Mouse (Mus musculus): Measurements from ENCODE around the gene Arpp21. TPM values are rescaled to one million over a fixed set of nuclear protein-coding genes. Genes with fewer than 3 reads are reported as not detected.
A peak's percentile ranks its signal among the peaks of the same experiment; 100 is the strongest.

Arpp21 gene
- polyA plus RNA-seq, 1 experiment from 2014 or later = 61.8 TPM

DNA sequence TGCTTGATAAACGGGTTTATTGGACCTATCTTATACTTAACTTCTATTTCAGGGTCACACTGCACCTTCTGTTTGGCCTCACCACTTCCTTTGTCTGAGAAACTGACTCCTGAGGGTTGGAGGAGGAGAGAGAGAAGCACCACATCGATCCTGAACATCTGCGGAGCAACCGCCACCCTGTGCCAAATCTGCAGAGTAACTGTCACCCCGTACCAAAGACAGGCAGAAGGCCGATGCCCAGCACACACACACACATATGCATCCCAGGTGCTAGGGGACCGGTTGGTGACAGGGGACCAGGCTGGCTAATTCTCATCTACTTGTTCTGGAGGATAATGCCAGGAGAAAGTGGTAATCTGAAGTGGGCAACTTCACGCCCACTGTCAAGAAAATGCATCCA lies 16.4 kb downstream of the Arpp21 start:
- Histone ChIP-seq H3K9ac (ENCODE audit: low read depth, low read length) (no peak overlapping the region), H3K27me3 (replicated peaks; ENCODE audit: control insufficient read depth, insufficient read depth, low read length) (no peaks in the 10 kb centered on the region), H3K36me3 (ENCODE audit: control insufficient read depth, insufficient read depth, low read length) (no peaks in the 10 kb centered on the region), H3K4me2 (ENCODE audit: low read length) (no peak overlapping the region), H3K4me3 (ENCODE audit: low read length) (no peak overlapping the region), H3K9me3 (ENCODE audit: control insufficient read depth, low read length) (no peaks in the 10 kb centered on the region), H3K27ac (ENCODE audit: low read depth, low read length) (no peak overlapping the region), H3K4me1 (ENCODE audit: control insufficient read depth, insufficient read depth, low read depth, low read length) (peaks cover 2% of the 10 kb centered on the region)
- 78% methylated on average over 8 of the region's 8 CpGs for WGBS
- ATAC-seq = no peak

DNA sequence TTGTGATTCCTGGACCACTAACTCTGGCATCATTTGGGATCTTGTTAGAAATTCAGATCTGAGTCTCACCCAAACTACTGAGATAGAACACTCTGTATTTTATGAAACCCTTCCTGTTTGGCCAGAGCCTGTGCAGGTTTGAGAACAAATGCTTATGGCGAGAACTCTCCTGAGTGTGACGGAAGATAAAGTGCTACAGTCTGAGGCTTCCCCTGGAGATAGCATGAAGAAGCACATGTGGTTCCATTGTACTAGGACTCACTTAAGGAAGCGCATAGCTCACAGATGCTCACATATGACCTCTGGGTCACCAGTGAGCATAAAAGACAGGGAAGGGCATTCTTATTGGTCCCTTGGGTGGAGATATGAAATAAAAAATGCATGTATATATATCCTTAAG lies 17.5 kb downstream of the Arpp21 start:
- 68% methylated on average over 3 of the region's 3 CpGs for WGBS

DNA sequence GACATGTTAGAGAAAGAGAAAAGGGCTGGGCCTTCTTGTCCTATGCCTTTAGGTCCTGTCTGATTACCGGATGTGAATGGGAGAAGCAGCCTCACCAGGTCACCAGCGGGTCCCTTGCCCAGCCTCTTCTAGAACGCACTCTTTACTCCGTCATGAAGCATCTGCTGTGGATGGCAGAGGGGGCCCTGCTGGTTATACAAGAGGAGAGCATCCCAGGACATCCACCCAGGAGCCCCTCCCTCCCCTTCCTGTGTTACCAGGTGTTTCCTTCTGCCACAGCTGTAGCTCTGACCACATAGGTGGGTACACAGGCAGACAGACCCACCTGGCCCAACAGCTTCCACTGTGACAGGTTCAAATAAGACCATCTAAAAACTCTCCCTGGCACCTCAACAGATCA lies 18.6 kb downstream of the Arpp21 start:
- Histone ChIP-seq H3K27ac (ENCODE audit: low read depth, low read length) (no peak overlapping the region), H3K9me3 (ENCODE audit: control insufficient read depth, low read length) (no peaks in the 10 kb centered on the region), H3K9ac (ENCODE audit: low read depth, low read length) (no peak overlapping the region), H3K4me1 (ENCODE audit: control insufficient read depth, insufficient read depth, low read depth, low read length) (peaks cover 2% of the 10 kb centered on the region), H3K4me2 (ENCODE audit: low read length) (no peak overlapping the region), H3K36me3 (ENCODE audit: control insufficient read depth, insufficient read depth, low read length) (no peaks in the 10 kb centered on the region), H3K27me3 (replicated peaks; ENCODE audit: control insufficient read depth, insufficient read depth, low read length) (no peaks in the 10 kb centered on the region), H3K4me3 (ENCODE audit: low read length) (no peak overlapping the region)
- no peak for ATAC-seq
- WGBS = 77% methylated on average over 4 of the region's 4 CpGs

More for the DNA sequence above, 17.5 kb downstream of the Arpp21 start:
- Histone ChIP-seq H3K4me3 (ENCODE audit: low read length) (no peak overlapping the region), H3K36me3 (ENCODE audit: control insufficient read depth, insufficient read depth, low read length) (no peaks in the 10 kb centered on the region), H3K27ac (ENCODE audit: low read depth, low read length) (no peak overlapping the region), H3K27me3 (replicated peaks; ENCODE audit: control insufficient read depth, insufficient read depth, low read length) (no peaks in the 10 kb centered on the region), H3K9me3 (ENCODE audit: control insufficient read depth, low read length) (no peaks in the 10 kb centered on the region), H3K4me1 (ENCODE audit: control insufficient read depth, insufficient read depth, low read depth, low read length) (peaks cover 2% of the 10 kb centered on the region), H3K9ac (ENCODE audit: low read depth, low read length) (no peak overlapping the region), H3K4me2 (ENCODE audit: low read length) (no peak overlapping the region)
- ATAC-seq = no peak

DNA sequence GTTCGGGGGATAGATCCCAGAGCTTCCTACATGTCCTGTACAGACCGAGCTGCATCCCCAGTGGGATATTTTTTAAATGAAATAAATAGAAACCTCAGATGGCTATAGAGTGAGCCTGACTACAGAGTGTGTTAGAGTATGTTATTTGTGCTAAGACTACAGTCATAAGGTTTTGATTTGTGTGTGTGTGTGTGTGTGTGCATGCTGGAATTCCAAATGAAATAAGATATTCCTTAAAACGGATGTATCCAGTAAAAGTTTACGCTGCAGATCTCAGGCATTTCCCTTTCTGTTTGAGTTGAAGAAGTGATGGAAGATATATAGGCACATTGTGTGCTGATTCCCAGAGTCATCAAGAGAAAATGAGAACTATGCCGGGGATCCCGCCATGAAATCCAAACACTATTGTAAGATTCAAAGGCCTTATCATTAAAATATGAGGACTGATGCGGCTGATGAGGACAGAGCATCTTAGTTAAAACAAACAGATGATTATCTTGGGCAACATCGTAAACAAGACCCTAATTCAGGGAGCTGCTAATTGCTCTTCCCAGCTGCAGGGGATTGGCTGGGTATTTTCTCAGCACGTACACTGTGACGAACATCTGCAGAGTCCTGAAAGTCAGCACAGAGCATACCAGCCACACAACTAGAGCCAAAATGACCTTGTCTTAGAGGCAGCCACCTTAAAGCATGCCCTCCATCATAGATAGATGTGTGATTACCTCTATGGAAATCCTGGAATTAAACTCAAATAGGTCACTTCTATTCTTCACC lies 20.5 kb downstream of the Arpp21 start:
- ATAC-seq = no peak
- H3K9me3 ChIP-seq (ENCODE audit: control insufficient read depth, low read length) = no peaks in the 10 kb centered on the region
- H3K4me3 ChIP-seq (ENCODE audit: low read length) = no peak overlapping the region
- H3K4me1 ChIP-seq (ENCODE audit: control insufficient read depth, insufficient read depth, low read depth, low read length) = peaks cover 2% of the 10 kb centered on the region; the same call in 1 of the 2 replicates
- H3K36me3 ChIP-seq (ENCODE audit: control insufficient read depth, insufficient read depth, low read length) = no peaks in the 10 kb centered on the region
- H3K9ac ChIP-seq (ENCODE audit: low read depth, low read length) = no peak overlapping the region
- H3K27me3 ChIP-seq (replicated peaks; ENCODE audit: control insufficient read depth, insufficient read depth, low read length) = no peaks in the 10 kb centered on the region
- no peak overlapping the region for H3K4me2 ChIP-seq (ENCODE audit: low read length)
- 71% methylated on average over 10 of the region's 10 CpGs for WGBS
- no peak overlapping the region for H3K27ac ChIP-seq (ENCODE audit: low read depth, low read length)

DNA sequence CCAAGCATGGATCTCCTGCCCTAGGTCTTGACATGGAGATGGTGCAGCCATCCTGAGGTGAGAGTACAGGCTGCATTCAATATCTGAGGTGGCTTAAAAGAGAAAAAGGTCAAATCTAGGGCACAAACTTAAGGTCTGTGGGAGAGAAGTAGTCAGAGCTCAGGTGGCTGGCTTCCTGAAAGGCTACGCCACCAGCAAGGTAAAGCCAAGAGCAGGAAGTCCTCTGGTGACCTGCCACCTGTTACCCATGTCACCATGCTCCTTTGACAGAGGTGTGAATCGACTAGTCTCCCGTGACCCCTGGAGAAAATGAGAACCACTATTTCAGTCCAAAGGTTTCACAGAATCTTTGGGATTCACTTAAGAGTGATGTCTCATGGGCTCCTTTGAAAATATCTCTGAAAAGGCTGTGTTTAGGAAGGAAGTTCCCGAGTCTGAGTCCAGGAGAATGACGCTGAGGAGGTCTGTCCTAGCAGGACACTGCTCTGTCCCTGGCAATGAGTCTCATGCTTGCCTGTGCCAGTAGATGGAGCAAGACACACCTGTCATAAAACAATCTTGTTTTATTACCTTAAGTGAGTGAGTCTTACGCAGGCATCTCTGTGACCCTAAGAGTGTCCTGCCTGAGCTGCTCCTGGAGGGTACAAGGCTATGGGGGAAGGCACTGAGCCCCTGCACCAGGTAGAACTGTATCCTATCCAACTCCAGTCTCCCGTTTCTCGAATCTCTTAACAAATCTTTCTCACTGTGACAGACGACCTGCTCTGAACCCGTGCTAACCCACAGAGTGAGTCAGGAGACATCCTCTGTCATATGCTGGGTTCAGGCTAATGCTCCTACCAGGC lies 22.1 kb downstream of the Arpp21 start:
- Histone ChIP-seq H3K4me2 (ENCODE audit: low read length) (no peak overlapping the region), H3K36me3 (ENCODE audit: control insufficient read depth, insufficient read depth, low read length) (no peaks in the 10 kb centered on the region), H3K9me3 (ENCODE audit: control insufficient read depth, low read length) (no peaks in the 10 kb centered on the region), H3K4me3 (ENCODE audit: low read length) (no peak overlapping the region), H3K9ac (ENCODE audit: low read depth, low read length) (no peak overlapping the region), H3K4me1 (ENCODE audit: control insufficient read depth, insufficient read depth, low read depth, low read length) (peaks cover 2% of the 10 kb centered on the region; the same call in 1 of the 2 replicates), H3K27ac (ENCODE audit: low read depth, low read length) (no peak overlapping the region), H3K27me3 (replicated peaks; ENCODE audit: control insufficient read depth, insufficient read depth, low read length) (no peaks in the 10 kb centered on the region)
- no peak for ATAC-seq
- WGBS = 69% methylated on average over 10 of the region's 10 CpGs

DNA sequence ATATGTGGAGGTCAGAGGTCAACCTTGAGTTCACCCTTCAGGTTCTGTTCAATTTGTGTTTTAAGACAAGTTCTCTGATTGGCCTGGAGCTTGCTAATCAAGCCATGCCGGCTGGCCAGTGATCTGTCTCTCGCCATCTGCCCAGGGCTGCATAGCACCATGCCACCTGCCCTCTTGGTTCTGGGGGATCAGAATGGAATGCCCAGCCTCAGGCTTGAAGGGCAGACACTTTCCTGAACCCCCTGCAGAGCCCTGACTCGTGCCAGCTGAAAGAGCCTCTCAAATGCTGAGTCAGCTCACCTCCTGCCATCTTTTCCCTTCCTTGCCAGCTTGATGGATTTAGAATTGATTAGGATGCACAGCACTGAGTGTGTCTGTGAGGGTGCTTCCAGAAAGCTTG lies 25.9 kb downstream of the Arpp21 start:
- Histone ChIP-seq H3K4me3 (ENCODE audit: low read length) (no peak overlapping the region), H3K27me3 (replicated peaks; ENCODE audit: control insufficient read depth, insufficient read depth, low read length) (no peaks in the 10 kb centered on the region), H3K9ac (ENCODE audit: low read depth, low read length) (no peak overlapping the region), H3K4me1 (ENCODE audit: control insufficient read depth, insufficient read depth, low read depth, low read length) (peaks cover 4% of the 10 kb centered on the region), H3K27ac (ENCODE audit: low read depth, low read length) (no peak overlapping the region), H3K4me2 (ENCODE audit: low read length) (no peak overlapping the region), H3K9me3 (ENCODE audit: control insufficient read depth, low read length) (no peaks in the 10 kb centered on the region), H3K36me3 (ENCODE audit: control insufficient read depth, insufficient read depth, low read length) (no peaks in the 10 kb centered on the region)
- ATAC-seq = no peak
- 40% methylated on average over 3 of the region's 3 CpGs for WGBS

DNA sequence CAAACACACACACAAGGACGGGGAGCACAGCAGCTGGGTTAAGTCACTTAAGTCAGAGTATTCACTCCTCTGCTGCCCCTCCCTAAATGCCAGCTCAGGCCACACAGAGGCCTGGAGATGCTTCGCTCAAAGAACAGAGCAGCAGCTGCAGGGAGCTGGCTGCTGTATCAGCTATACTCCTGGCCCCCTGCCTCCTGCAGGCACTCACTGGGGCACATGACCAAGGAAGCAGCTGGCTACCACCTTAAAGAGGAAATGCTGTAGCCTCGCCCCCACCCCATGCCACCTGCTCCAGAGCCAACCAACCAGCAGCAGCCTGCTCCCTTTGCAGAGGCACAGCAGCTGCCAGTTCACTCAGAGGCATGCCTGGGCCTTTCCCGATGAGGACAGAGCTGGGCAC lies 28.0 kb downstream of the Arpp21 start:
- Histone ChIP-seq H3K36me3 (ENCODE audit: control insufficient read depth, insufficient read depth, low read length) (no peaks in the 10 kb centered on the region), H3K4me2 (ENCODE audit: low read length) (no peak overlapping the region), H3K4me3 (ENCODE audit: low read length) (no peak overlapping the region), H3K4me1 (ENCODE audit: control insufficient read depth, insufficient read depth, low read depth, low read length) (peaks cover 4% of the 10 kb centered on the region), H3K9ac (ENCODE audit: low read depth, low read length) (no peak overlapping the region), H3K9me3 (ENCODE audit: control insufficient read depth, low read length) (no peaks in the 10 kb centered on the region), H3K27me3 (replicated peaks; ENCODE audit: control insufficient read depth, insufficient read depth, low read length) (no peaks in the 10 kb centered on the region), H3K27ac (ENCODE audit: low read depth, low read length) (peak overlapping the region; percentile 52)
- 8% methylated on average over 4 of the region's 4 CpGs for WGBS
- peak; percentile 94 for ATAC-seq

DNA sequence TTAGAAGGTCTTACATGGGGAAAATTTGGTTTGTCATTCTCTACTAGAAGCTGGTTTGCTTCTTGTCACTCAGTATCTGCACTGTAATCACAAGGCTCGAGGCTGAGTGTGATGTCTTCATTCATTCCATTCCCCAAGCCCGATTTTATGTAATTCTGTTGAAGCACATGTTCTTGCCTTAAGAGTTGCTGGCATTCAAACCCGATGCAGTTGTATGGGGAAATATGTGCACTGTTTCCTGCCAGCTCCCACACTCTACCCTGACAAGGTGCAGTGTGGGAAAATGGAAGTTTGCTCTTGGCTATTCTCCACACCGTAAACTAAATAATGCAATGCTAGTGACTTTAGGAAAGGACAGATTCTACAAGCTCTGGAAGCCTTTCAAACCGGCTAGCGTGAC lies 37.4 kb downstream of the Arpp21 start:
- Histone ChIP-seq H3K9me3 (ENCODE audit: control insufficient read depth, low read length) (no peaks in the 10 kb centered on the region), H3K9ac (ENCODE audit: low read depth, low read length) (no peak overlapping the region), H3K27me3 (replicated peaks; ENCODE audit: control insufficient read depth, insufficient read depth, low read length) (no peaks in the 10 kb centered on the region), H3K4me3 (ENCODE audit: low read length) (no peak overlapping the region), H3K36me3 (ENCODE audit: control insufficient read depth, insufficient read depth, low read length) (no peaks in the 10 kb centered on the region), H3K4me2 (ENCODE audit: low read length) (no peak overlapping the region), H3K27ac (ENCODE audit: low read depth, low read length) (no peak overlapping the region), H3K4me1 (ENCODE audit: control insufficient read depth, insufficient read depth, low read depth, low read length) (no peaks in the 10 kb centered on the region)
- 81% methylated on average over 6 of the region's 6 CpGs for WGBS
- ATAC-seq = no peak

DNA sequence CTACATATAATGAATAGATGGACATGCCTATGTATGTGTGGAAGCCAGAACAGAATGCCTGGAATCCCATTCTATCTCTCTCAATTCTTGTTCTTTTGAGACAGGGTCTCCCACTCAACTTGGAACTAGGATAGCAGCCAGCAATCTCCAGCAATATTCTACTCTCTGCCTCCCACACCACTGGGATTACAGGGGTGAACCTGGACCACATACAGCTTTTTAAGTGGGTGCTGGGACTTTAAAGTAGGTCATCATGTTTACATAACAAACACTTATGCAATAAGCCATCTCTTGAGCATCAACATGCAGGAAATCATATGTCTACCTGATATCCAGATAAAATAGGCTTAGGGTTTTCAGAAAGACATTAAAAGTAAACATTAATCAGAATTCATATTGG lies 41.7 kb downstream of the Arpp21 start:
- no peak overlapping the region for H3K4me3 ChIP-seq (ENCODE audit: low read length)
- no peaks in the 10 kb centered on the region for H3K27me3 ChIP-seq (replicated peaks; ENCODE audit: control insufficient read depth, insufficient read depth, low read length)
- H3K4me1 ChIP-seq (ENCODE audit: control insufficient read depth, insufficient read depth, low read depth, low read length) = no peaks in the 10 kb centered on the region
- no peak overlapping the region for H3K4me2 ChIP-seq (ENCODE audit: low read length)
- H3K27ac ChIP-seq (ENCODE audit: low read depth, low read length) = no peak overlapping the region
- ATAC-seq = no peak
- no peaks in the 10 kb centered on the region for H3K9me3 ChIP-seq (ENCODE audit: control insufficient read depth, low read length)
- no peaks in the 10 kb centered on the region for H3K36me3 ChIP-seq (ENCODE audit: control insufficient read depth, insufficient read depth, low read length)
- no peak overlapping the region for H3K9ac ChIP-seq (ENCODE audit: low read depth, low read length)

Measured in hindbrain, embryonic 16.5 days (tissue).